In the genomic region with DNA sequence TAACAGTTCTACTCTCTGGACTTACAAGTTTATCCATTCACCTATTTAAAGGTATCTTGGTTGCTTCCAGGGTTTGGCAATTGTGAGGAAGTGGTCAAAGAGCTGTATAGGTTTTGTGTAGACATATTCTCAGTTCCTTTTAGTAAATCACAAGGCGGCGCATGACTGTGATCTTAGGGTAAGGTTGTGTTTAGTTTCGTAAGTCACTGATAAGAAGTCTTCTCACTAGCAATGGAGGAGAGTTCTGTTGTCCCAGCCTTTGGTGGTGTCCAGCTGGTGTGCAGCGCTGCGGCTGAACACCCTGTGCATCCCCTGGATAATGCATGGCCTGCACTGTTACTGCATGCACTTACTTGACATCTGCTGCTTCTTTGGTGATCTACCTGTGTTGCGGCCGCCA, we compare ENCODE assay signal across 19 mouse cellular contexts. TPM values are rescaled to one million over a fixed set of nuclear protein-coding genes. Genes with fewer than 3 reads are reported as not detected.
A peak's percentile ranks its signal among the peaks of the same experiment; 100 is the strongest.
DNase-seq lines count a peak whose midpoint lies in the region; ATAC-seq lines count a peak whose summit lies in the region.
"Had no signal": no experiment of that assay in that cellular context is flagged by ENCODE, and none has a peak within 500 bp of the region (broad histone marks: within the 10 kb centered on the region; RNA-seq: fewer than 3 reads in every experiment).

No protein-coding gene starts in this region.

- intact Hi-C loops in gastrocnemius, postnatal 14 days (cut with DNase I; ENCODE audit: low total_unique reads) = no loop called here

- 0 out of 2 replicates have a peak, but pooled peaks have one; percentile 50 for ATAC-seq in monocyte, adult 5-6 weeks (replicated peaks; ENCODE audit: insufficient number of reproducible peaks, low FRiP score, low TSS enrichment, poor library complexity, severe bottlenecking)
- ATAC-seq: CD4-positive, CD25-positive, alpha-beta regulatory T cell, adult 4 months; forebrain, embryonic 15.5 days; hindbrain, postnatal 0 days had no signal

- DNase-seq in heart, adult 11 months = peak; percentile 63
- no peak for DNase-seq in heart, adult 18-20 months
- peak; percentile 7 to 21 for DNase-seq in spleen, postnatal 36 days (ENCODE audit: low spot score in 2 of 2)
- DNase-seq in spleen, adult 12 weeks (ENCODE audit: low spot score) = no peak
- DNase-seq in ovary, adult 18-20 months (ENCODE audit: low spot score) = no peak
- DNase-seq in Muller cell, postnatal 12 days (ENCODE audit: inconsistent ontology term) = no peak
- DNase-seq in gastrocnemius, postnatal 14 days = no peak
- DNase-seq: adrenal gland, adult 2 months; adrenal gland, postnatal 25 days; B cell, adult 2 months; cerebellum, adult 18-20 months; cerebellum, postnatal 10 days; gastrocnemius, postnatal 25 days; heart, adult 2 months; heart, postnatal 14 days had no signal

RNA-seq across cellular contexts. Expression of gene Lpar6, which starts 50.8 kb away (rescaled TPM):
- 1 to 10 TPM; 1.6 to 2.1 TPM for total RNA-seq in heart, adult 18-20 months (2021)
- total RNA-seq in monocyte, adult 5-6 weeks (2017) = 34.2 to 67.7 TPM (median 63.5 TPM) in 3 replicates
- total RNA-seq in gastrocnemius, postnatal 14 days (2021) = 1 to 10 TPM; 2.6 to 2.9 TPM

Comparison
In these comparisons a context has a peak if more than half of its experiments do, and no peak if none do; other contexts are left out.
1. DNase-seq: peak in heart, adult 11 months (single experiment) and spleen, postnatal 36 days (2 of 2); none in heart, adult 18-20 months (0 of 2), spleen, adult 12 weeks (single experiment), ovary, adult 18-20 months (single experiment), Muller cell, postnatal 12 days (single experiment) and gastrocnemius, postnatal 14 days (single experiment).